In the genomic region with DNA sequence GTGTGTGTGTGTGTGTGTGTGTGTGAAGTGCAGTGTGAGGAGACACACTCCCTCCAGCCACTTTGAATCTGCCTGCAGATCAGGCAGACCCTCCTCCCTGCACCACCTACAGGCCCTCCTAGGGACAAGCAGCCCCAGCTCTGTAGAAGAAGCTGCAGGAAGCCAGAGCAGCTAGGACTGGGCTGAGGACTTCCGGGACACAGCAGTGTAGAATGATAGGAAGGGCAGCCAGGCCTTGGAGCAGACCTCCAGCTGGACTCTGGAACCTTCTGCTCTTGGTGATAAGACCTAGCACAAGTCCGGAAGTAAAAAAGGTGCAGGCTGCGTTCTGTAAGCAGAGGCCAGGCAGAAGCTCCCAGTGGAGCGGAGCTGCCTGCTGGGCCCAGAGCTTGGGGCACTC, we compare ENCODE assay signal across 8 mouse cellular contexts.
DNase-seq lines count a peak whose midpoint lies in the region; ATAC-seq and TF ChIP-seq lines count a peak whose summit lies in the region.

No protein-coding gene starts in this region.

- peak; percentile 87 for ATAC-seq in heart, postnatal 0 days (ENCODE audit: insufficient read depth, low read depth)
- peak; percentile 96 for ATAC-seq in liver, embryonic 15.5 days (ENCODE audit: insufficient read depth)

- no peaks in the 10 kb centered on the region for H3K9me3 ChIP-seq in heart, postnatal 0 days (replicated peaks; ENCODE audit: control insufficient read depth, low read length)
- H3K9me3 ChIP-seq in liver, embryonic 15.5 days (replicated peaks) = no peaks in the 10 kb centered on the region

- H3K4me3 ChIP-seq in kidney, adult 2 months (ENCODE audit: insufficient read depth, low read depth, low read length) = no peak overlapping the region
- no peak overlapping the region for H3K4me3 ChIP-seq in brown adipose tissue, adult 24 weeks (ENCODE audit: insufficient read depth, low read depth, low read length)
- no peak overlapping the region for H3K4me3 ChIP-seq in heart, postnatal 0 days (ENCODE audit: low read depth, low read length)
- H3K4me3 ChIP-seq in liver, embryonic 15.5 days (replicated peaks) = no peak overlapping the region

- no peak overlapping the region for H3K9ac ChIP-seq in heart, postnatal 0 days (replicated peaks; ENCODE audit: low read depth, low read length)
- H3K9ac ChIP-seq in liver, embryonic 15.5 days = peak overlapping the region; percentile 51

- H3K27me3 ChIP-seq in kidney, adult 2 months (replicated peaks; ENCODE audit: control insufficient read depth, insufficient read depth, low read length) = no peaks in the 10 kb centered on the region
- no peaks in the 10 kb centered on the region for H3K27me3 ChIP-seq in heart, postnatal 0 days (ENCODE audit: control insufficient read depth, insufficient read depth, low read length)
- no peaks in the 10 kb centered on the region for H3K27me3 ChIP-seq in liver, embryonic 15.5 days

- 54% methylated on average over 4 of the region's 4 CpGs for WGBS in kidney, adult 2 months
- WGBS in heart, postnatal 0 days = 27% methylated on average over 4 of the region's 4 CpGs
- WGBS in liver, embryonic 15.5 days (ENCODE audit: insufficient replicate concordance) = 7% methylated on average over 4 of the region's 4 CpGs

- TF ChIP-seq CTCF in kidney, adult 2 months (conservative IDR thresholded peaks at IDR 0.05; ENCODE audit: insufficient read depth, insufficient read length, low read depth, low read length) = 0 out of 2 replicates have a peak, but pooled peaks have one; percentile 18
- TF ChIP-seq CTCF in heart, postnatal 0 days (IDR thresholded peaks at IDR 0.05; ENCODE audit: low read depth) = peak; percentile 54

- no peak overlapping the region for H3K27ac ChIP-seq in kidney, adult 2 months (ENCODE audit: insufficient read depth, low read depth, low read length)
- H3K27ac ChIP-seq in brown adipose tissue, adult 24 weeks (replicated peaks; ENCODE audit: low read depth, low read length) = peak overlapping the region; percentile 47
- peak overlapping the region; percentile 57 for H3K27ac ChIP-seq in heart, postnatal 0 days (ENCODE audit: low read depth)
- peak overlapping the region; percentile 91 for H3K27ac ChIP-seq in liver, embryonic 15.5 days (replicated peaks)

- no peak for TF ChIP-seq POLR2A in kidney, adult 2 months (IDR thresholded peaks at IDR 0.05; ENCODE audit: low read depth, low read length)

- no peak overlapping the region for H3K4me2 ChIP-seq in heart, postnatal 0 days (ENCODE audit: low read depth, low read length)
- peak overlapping the region; percentile 55 for H3K4me2 ChIP-seq in liver, embryonic 15.5 days

- H3K36me3 ChIP-seq in kidney, adult 2 months (ENCODE audit: control insufficient read depth, insufficient read depth, low read length) = no peaks in the 10 kb centered on the region
- no peaks in the 10 kb centered on the region for H3K36me3 ChIP-seq in heart, postnatal 0 days (replicated peaks; ENCODE audit: control insufficient read depth, insufficient read depth, low read length)
- H3K36me3 ChIP-seq in liver, embryonic 15.5 days (replicated peaks) = no peaks in the 10 kb centered on the region

- no peaks in the 10 kb centered on the region for H3K4me1 ChIP-seq in kidney, adult 2 months (ENCODE audit: control insufficient read depth, insufficient read depth, low read length)
- H3K4me1 ChIP-seq in brown adipose tissue, adult 24 weeks (ENCODE audit: control insufficient read depth, insufficient read depth, insufficient read length, low read length) = peaks cover 18% of the 10 kb centered on the region
- H3K4me1 ChIP-seq in heart, postnatal 0 days (ENCODE audit: control insufficient read depth, insufficient read depth) = peaks cover 13% of the 10 kb centered on the region; the same call in 1 of the 2 replicates
- H3K4me1 ChIP-seq in liver, embryonic 15.5 days (replicated peaks) = peaks cover 54% of the 10 kb centered on the region

- peak; percentile 20 for DNase-seq in kidney, adult 2 months
- no peak for DNase-seq in kidney, adult 9 months
- DNase-seq in heart, postnatal 0 days (ENCODE audit: low spot score) = peak; percentile 67
- peak; percentile 40 to 60 for DNase-seq in spleen, postnatal 14 days (ENCODE audit: low spot score in 2 of 2)
- DNase-seq in layer of hippocampus, adult 11-12 months (ENCODE audit: low spot score) = no peak
- DNase-seq in cerebellum, postnatal 4 days (ENCODE audit: low spot score in 2 of 2) = no peak

- no peak for TF ChIP-seq EP300 in heart, postnatal 0 days (IDR thresholded peaks at IDR 0.05; ENCODE audit: low read depth)

Comparison
In these comparisons a context has a peak if more than half of its experiments do, and no peak if none do; other contexts are left out.
1. DNase-seq: peak in kidney, adult 2 months (single experiment), heart, postnatal 0 days (single experiment) and spleen, postnatal 14 days (2 of 2); none in kidney, adult 9 months (single experiment), layer of hippocampus, adult 11-12 months (single experiment) and cerebellum, postnatal 4 days (0 of 2).